Mouse (Mus musculus): ENCODE measurements around the gene Calm3. TPM values are rescaled to one million over a fixed set of nuclear protein-coding genes. Genes with fewer than 3 reads are reported as not detected.

Gene Calm3
- total and polyA plus RNA-seq, 3 experiments: 294 to 623 (median 326) TPM

- TF ChIP-seq TBP (conservative IDR thresholded peaks at IDR 0.05; ENCODE audit: low read depth, low read length): no peak
- peak; percentile 70 for TF ChIP-seq MXI1 (IDR thresholded peaks at IDR 0.05; ENCODE audit: low read depth, low read length)
- no peak for TF ChIP-seq NELFE (IDR thresholded peaks at IDR 0.05; ENCODE audit: low read depth, low read length)
- 0 out of 2 replicates have a peak, but pooled peaks have one; percentile 61 for TF ChIP-seq UBTF (IDR thresholded peaks at IDR 0.05; ENCODE audit: low read depth, low read length)
- TF ChIP-seq MYC (IDR thresholded peaks at IDR 0.05; ENCODE audit: low read depth, low read length): 0 out of 2 replicates have a peak, but pooled peaks have one; percentile 30
- TF ChIP-seq BHLHE40 (IDR thresholded peaks at IDR 0.05; ENCODE audit: low read depth, low read length): peak; percentile 81
- 0 out of 2 replicates have a peak, but pooled peaks have one; percentile 22 for TF ChIP-seq ETS1 (conservative IDR thresholded peaks at IDR 0.05; ENCODE audit: low read depth, low read length)
- TF ChIP-seq MAX (IDR thresholded peaks at IDR 0.05; ENCODE audit: low read length): peak; percentile 73
- Histone ChIP-seq H3K4me3 (replicated peaks in 1 of 3; ENCODE audit: low read depth in 2 of 3, low read length in 2 of 3, poor library complexity in 1 of 3) (peak overlapping the region; percentile 52 to 66 (median 63)), H3K27ac (ENCODE audit: insufficient read depth, low read depth) (peak overlapping the region; percentile 34), H3K9ac (ENCODE audit: insufficient read depth, low read depth) (peak overlapping the region; percentile 42), H3K4me2 (ENCODE audit: insufficient read depth, low read depth, poor library complexity, severe bottlenecking) (peak overlapping the region; percentile 42), H3K79me2 (replicated peaks; ENCODE audit: control insufficient read depth, extremely low read depth, insufficient read depth, poor library complexity, severe bottlenecking) (no peaks in the 10 kb centered on the region), H3K27me3 (replicated peaks) (no peaks in the 10 kb centered on the region), H3K4me1 (ENCODE audit: control insufficient read depth in 1 of 2, insufficient read depth in 2 of 2) (peaks cover 54 to 74% of the 10 kb centered on the region in 2 experiments), H3K36me3 (replicated peaks in 1 of 2; ENCODE audit: control insufficient read depth in 1 of 2, insufficient read depth in 1 of 2, low read length in 1 of 2) (peaks cover 3 to 28% of the 10 kb centered on the region in 2 experiments), H3K9me3 (replicated peaks; ENCODE audit: low read length) (no peaks in the 10 kb centered on the region)
- dilution Hi-C loops (cut with MboI; ENCODE audit: extremely low pct_ligation_motif_present, extremely low pct_unique_long_range_greater_than_20kb, low sequenced_read_pairs) (no loop called here), in situ Hi-C loops (cut with MboI; ENCODE audit: low pct_ligation_motif_present, low pct_unique_long_range_greater_than_20kb, low sequenced_read_pairs) (loop anchor here (5.0 kb wide), 2 partner anchors 35 to 90 kb away; partner anchors contain the start of genes Fkrp and Strn4)
- DNase-seq (ENCODE audit: extremely low read depth): no peak
Observed at GRCm38 (mm10) chr7:16906889-16907559, 16.9 kb downstream of the Calm3 start.

DNA sequence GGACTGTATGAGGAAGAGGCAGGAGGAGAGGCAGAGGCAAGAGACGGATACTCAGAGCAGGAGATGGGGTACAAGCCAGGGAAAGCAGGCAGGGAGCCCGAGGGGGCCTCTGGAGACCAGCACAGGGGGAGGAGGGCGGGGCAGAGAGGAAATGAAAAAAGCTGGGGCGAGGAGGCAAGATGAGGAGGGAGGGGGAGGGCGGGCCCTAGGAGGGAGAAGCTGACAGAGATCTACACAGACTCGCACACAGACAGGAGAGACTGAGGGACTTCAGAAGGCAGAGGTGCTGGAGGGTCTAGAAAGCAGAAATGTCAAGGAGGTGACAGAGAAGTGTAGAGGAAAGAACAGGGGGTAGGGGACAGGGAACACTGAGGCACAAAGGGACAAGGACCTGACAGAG lies 17.6 kb downstream of the Calm3 start, which contains the start of gene Ptgir:
Gene Ptgir (plus strand): TSS at position 210 of the 400 bp plus-strand sequence.
- peak; percentile 78 for DNase-seq (ENCODE audit: extremely low read depth)
- peaks cover 54 to 80% of the 10 kb centered on the region in 2 experiments for H3K4me1 ChIP-seq (ENCODE audit: control insufficient read depth in 1 of 2, insufficient read depth in 2 of 2)
- in situ Hi-C loops (cut with MboI; ENCODE audit: low pct_ligation_motif_present, low pct_unique_long_range_greater_than_20kb, low sequenced_read_pairs): loop anchor here (5.0 kb wide), 2 partner anchors 34 to 89 kb away; partner anchors contain the start of genes Fkrp and Strn4

More for the DNA sequence above, 17.6 kb downstream of the Calm3 start, which contains the start of gene Ptgir:
- Histone ChIP-seq H3K4me3 (replicated peaks in 1 of 3; ENCODE audit: low read depth in 2 of 3, low read length in 2 of 3, poor library complexity in 1 of 3) (peak within 1 kb of the TSS; percentile 52 to 66 (median 63)), H3K36me3 (replicated peaks in 1 of 2; ENCODE audit: control insufficient read depth in 1 of 2, insufficient read depth in 1 of 2, low read length in 1 of 2) (peaks cover 3 to 24% of the 10 kb centered on the region in 2 experiments), H3K27me3 (replicated peaks) (no peaks in the 10 kb centered on the region), H3K79me2 (replicated peaks; ENCODE audit: control insufficient read depth, extremely low read depth, insufficient read depth, poor library complexity, severe bottlenecking) (no peaks in the 10 kb centered on the region), H3K4me2 (ENCODE audit: insufficient read depth, low read depth, poor library complexity, severe bottlenecking) (peak within 1 kb of the TSS; percentile 42), H3K9ac (ENCODE audit: insufficient read depth, low read depth) (peak within 1 kb of the TSS; percentile 42), H3K9me3 (replicated peaks; ENCODE audit: low read length) (no peaks in the 10 kb centered on the region), H3K27ac (ENCODE audit: insufficient read depth, low read depth) (peak within 1 kb of the TSS; percentile 34)
- TF ChIP-seq SIN3A (IDR thresholded peaks at IDR 0.05; ENCODE audit: low read length) (peak; percentile 46; the same call in 1 of the 2 replicates), IRF4 (IDR thresholded peaks at IDR 0.05; ENCODE audit: low read depth, low read length) (0 out of 2 replicates have a peak, but pooled peaks have one; percentile 39), POLR2A (IDR thresholded peaks at IDR 0.05; ENCODE audit: low read depth, low read length) (peak; percentile 43; the same call in 1 of the 2 replicates), HCFC1 (IDR thresholded peaks at IDR 0.05; ENCODE audit: low read depth, low read length) (no peak), ZKSCAN1 (IDR thresholded peaks at IDR 0.05; ENCODE audit: borderline replicate concordance, low read depth, low read length) (no peak), ELF1 (IDR thresholded peaks at IDR 0.05; ENCODE audit: low read depth, low read length) (peak; percentile 11; the same call in 1 of the 2 replicates), ZNF384 (IDR thresholded peaks at IDR 0.05; ENCODE audit: low read depth, low read length) (peak; percentile 47; the same call in 1 of the 2 replicates)
- dilution Hi-C loops (cut with MboI; ENCODE audit: extremely low pct_ligation_motif_present, extremely low pct_unique_long_range_greater_than_20kb, low sequenced_read_pairs): no loop called here

All from CH12.LX (cell line).